Mouse (Mus musculus): ENCODE results near the gene 2310034G01Rik. TPM values are rescaled to one million over a fixed set of nuclear protein-coding genes. Genes with fewer than 3 reads are reported as not detected.

Gene 2310034G01Rik
- polyA plus RNA-seq, 1 experiment from 2014 or later, result 3.6 TPM

- Histone ChIP-seq H3K4me3 (ENCODE audit: low read depth, low read length) (no peak overlapping the region), H3K36me3 (ENCODE audit: control insufficient read depth, insufficient read depth, low read length) (no peaks in the 10 kb centered on the region), H3K27me3 (replicated peaks; ENCODE audit: control insufficient read depth, insufficient read depth, low read length) (peaks cover 98% of the 10 kb centered on the region), H3K4me2 (ENCODE audit: low read depth, low read length) (no peak overlapping the region), H3K4me1 (ENCODE audit: control insufficient read depth, insufficient read depth, low read length) (peaks cover 16% of the 10 kb centered on the region; the same call in 1 of the 2 replicates), H3K9me3 (ENCODE audit: control insufficient read depth, low read length) (no peaks in the 10 kb centered on the region), H3K27ac (replicated peaks; ENCODE audit: low read depth, low read length) (no peak overlapping the region), H3K9ac (ENCODE audit: low read depth, low read length) (no peak overlapping the region)
- ATAC-seq (ENCODE audit: low read depth) (no peak), DNase-seq (ENCODE audit: low spot score) (no peak)
- WGBS, result 48% methylated on average over 11 of the region's 11 CpGs
Observed at GRCm38 (mm10) chr19:46322144-46322995, 27.7 kb downstream of the 2310034G01Rik start.

- Histone ChIP-seq H3K36me3 (ENCODE audit: control insufficient read depth, insufficient read depth, low read length) (no peaks in the 10 kb centered on the region), H3K9me3 (ENCODE audit: control insufficient read depth, low read length) (no peaks in the 10 kb centered on the region), H3K9ac (ENCODE audit: low read depth, low read length) (no peak overlapping the region), H3K4me2 (ENCODE audit: low read depth, low read length) (no peak overlapping the region), H3K27ac (replicated peaks; ENCODE audit: low read depth, low read length) (no peak overlapping the region), H3K4me1 (ENCODE audit: control insufficient read depth, insufficient read depth, low read length) (peaks cover 8% of the 10 kb centered on the region; the same call in 1 of the 2 replicates), H3K4me3 (ENCODE audit: low read depth, low read length) (no peak overlapping the region), H3K27me3 (replicated peaks; ENCODE audit: control insufficient read depth, insufficient read depth, low read length) (peaks cover 98% of the 10 kb centered on the region)
- ATAC-seq (ENCODE audit: low read depth) (peak; percentile 27; the same call in 1 of the 2 replicates), DNase-seq (ENCODE audit: low spot score) (peak; percentile 59)
- 29% methylated on average over 6 of the region's 6 CpGs for WGBS
Observed at GRCm38 (mm10) chr19:46321101-46321943, 28.8 kb downstream of the 2310034G01Rik start.

GRCm38 (mm10) chr19:46320076-46320785 lies 29.9 kb downstream of the 2310034G01Rik start:
- no peaks in the 10 kb centered on the region for H3K36me3 ChIP-seq (ENCODE audit: control insufficient read depth, insufficient read depth, low read length)
- no peak overlapping the region for H3K4me3 ChIP-seq (ENCODE audit: low read depth, low read length)
- H3K4me1 ChIP-seq (ENCODE audit: control insufficient read depth, insufficient read depth, low read length), result peaks cover 8% of the 10 kb centered on the region; the same call in 1 of the 2 replicates
- WGBS, result 81% methylated on average over 8 of the region's 8 CpGs
- H3K4me2 ChIP-seq (ENCODE audit: low read depth, low read length), result no peak overlapping the region
- DNase-seq (ENCODE audit: low spot score) (no peak), ATAC-seq (ENCODE audit: low read depth) (no peak)
- no peaks in the 10 kb centered on the region for H3K9me3 ChIP-seq (ENCODE audit: control insufficient read depth, low read length)
- H3K27me3 ChIP-seq (replicated peaks; ENCODE audit: control insufficient read depth, insufficient read depth, low read length), result peaks cover 98% of the 10 kb centered on the region
- H3K9ac ChIP-seq (ENCODE audit: low read depth, low read length), result no peak overlapping the region
- no peak overlapping the region for H3K27ac ChIP-seq (replicated peaks; ENCODE audit: low read depth, low read length)

GRCm38 (mm10) chr19:46318586-46319378 lies 31.3 kb downstream of the 2310034G01Rik start:
- no peak overlapping the region for H3K9ac ChIP-seq (ENCODE audit: low read depth, low read length)
- no peak overlapping the region for H3K27ac ChIP-seq (replicated peaks; ENCODE audit: low read depth, low read length)
- peaks cover 98% of the 10 kb centered on the region for H3K27me3 ChIP-seq (replicated peaks; ENCODE audit: control insufficient read depth, insufficient read depth, low read length)
- H3K4me2 ChIP-seq (ENCODE audit: low read depth, low read length), result peak overlapping the region; percentile 78
- H3K4me3 ChIP-seq (ENCODE audit: low read depth, low read length), result peak overlapping the region; percentile 52
- peaks cover 11% of the 10 kb centered on the region; the same call in 1 of the 2 replicates for H3K4me1 ChIP-seq (ENCODE audit: control insufficient read depth, insufficient read depth, low read length)
- whole genome bisulfite sequencing, result 12% methylated on average over 14 of the region's 16 CpGs
- DNase-seq (ENCODE audit: low spot score) (peak; percentile 84), ATAC-seq (ENCODE audit: low read depth) (peak; percentile 48)
- no peaks in the 10 kb centered on the region for H3K36me3 ChIP-seq (ENCODE audit: control insufficient read depth, insufficient read depth, low read length)
- no peaks in the 10 kb centered on the region for H3K9me3 ChIP-seq (ENCODE audit: control insufficient read depth, low read length)

GRCm38 (mm10) chr19:46318031-46318471 lies 32.1 kb downstream of the 2310034G01Rik start:
- H3K4me1 ChIP-seq (ENCODE audit: control insufficient read depth, insufficient read depth, low read length), result peaks cover 11% of the 10 kb centered on the region; the same call in 1 of the 2 replicates
- H3K4me2 ChIP-seq (ENCODE audit: low read depth, low read length), result peak overlapping the region; percentile 78
- 7% methylated on average over 13 of the region's 42 CpGs for WGBS
- DNase-seq (ENCODE audit: low spot score) (peak; percentile 16), ATAC-seq (ENCODE audit: low read depth) (no peak; the same call in none of the 2 replicates)
- H3K27me3 ChIP-seq (replicated peaks; ENCODE audit: control insufficient read depth, insufficient read depth, low read length), result peaks cover 98% of the 10 kb centered on the region
- no peaks in the 10 kb centered on the region for H3K9me3 ChIP-seq (ENCODE audit: control insufficient read depth, low read length)
- peak overlapping the region; percentile 52 for H3K4me3 ChIP-seq (ENCODE audit: low read depth, low read length)
- no peak overlapping the region for H3K27ac ChIP-seq (replicated peaks; ENCODE audit: low read depth, low read length)
- 0 out of 2 replicates have a peak, but pooled peaks cover 3% of the 10 kb centered on the region for H3K36me3 ChIP-seq (ENCODE audit: control insufficient read depth, insufficient read depth, low read length)
- H3K9ac ChIP-seq (ENCODE audit: low read depth, low read length), result peak overlapping the region; percentile 59

GRCm38 (mm10) chr19:46317546-46317885 lies 32.6 kb downstream of the 2310034G01Rik start:
- Histone ChIP-seq H3K27ac (replicated peaks; ENCODE audit: low read depth, low read length) (no peak overlapping the region), H3K27me3 (replicated peaks; ENCODE audit: control insufficient read depth, insufficient read depth, low read length) (peaks cover 97% of the 10 kb centered on the region), H3K4me3 (ENCODE audit: low read depth, low read length) (peak overlapping the region; percentile 52), H3K4me1 (ENCODE audit: control insufficient read depth, insufficient read depth, low read length) (peaks cover 11% of the 10 kb centered on the region; the same call in 1 of the 2 replicates), H3K9ac (ENCODE audit: low read depth, low read length) (peak overlapping the region; percentile 59), H3K9me3 (ENCODE audit: control insufficient read depth, low read length) (no peaks in the 10 kb centered on the region), H3K4me2 (ENCODE audit: low read depth, low read length) (peak overlapping the region; percentile 78), H3K36me3 (ENCODE audit: control insufficient read depth, insufficient read depth, low read length) (peaks cover 7% of the 10 kb centered on the region; the same call in 1 of the 2 replicates)
- DNase-seq (ENCODE audit: low spot score), result no peak
- WGBS, result 1% methylated on average over 40 of the region's 48 CpGs
- no peak; the same call in 1 of the 2 replicates for ATAC-seq (ENCODE audit: low read depth)

GRCm38 (mm10) chr19:46316846-46317545 lies 33.1 kb downstream of the 2310034G01Rik start:
- no peak overlapping the region for H3K27ac ChIP-seq (replicated peaks; ENCODE audit: low read depth, low read length)
- WGBS, result 31% methylated on average over 13 of the region's 15 CpGs
- H3K36me3 ChIP-seq (ENCODE audit: control insufficient read depth, insufficient read depth, low read length), result peaks cover 9% of the 10 kb centered on the region; the same call in 1 of the 2 replicates
- no peak for DNase-seq (ENCODE audit: low spot score)
- H3K9ac ChIP-seq (ENCODE audit: low read depth, low read length), result peak overlapping the region; percentile 59
- peak overlapping the region; percentile 52 for H3K4me3 ChIP-seq (ENCODE audit: low read depth, low read length)
- H3K9me3 ChIP-seq (ENCODE audit: control insufficient read depth, low read length), result no peaks in the 10 kb centered on the region
- peaks cover 92% of the 10 kb centered on the region for H3K27me3 ChIP-seq (replicated peaks; ENCODE audit: control insufficient read depth, insufficient read depth, low read length)
- peaks cover 11% of the 10 kb centered on the region; the same call in 1 of the 2 replicates for H3K4me1 ChIP-seq (ENCODE audit: control insufficient read depth, insufficient read depth, low read length)
- peak overlapping the region; percentile 78 for H3K4me2 ChIP-seq (ENCODE audit: low read depth, low read length)
- ATAC-seq (ENCODE audit: low read depth), result no peak
